Comparison of ENCODE assay signal across 24 mouse cellular contexts in the genomic region with DNA sequence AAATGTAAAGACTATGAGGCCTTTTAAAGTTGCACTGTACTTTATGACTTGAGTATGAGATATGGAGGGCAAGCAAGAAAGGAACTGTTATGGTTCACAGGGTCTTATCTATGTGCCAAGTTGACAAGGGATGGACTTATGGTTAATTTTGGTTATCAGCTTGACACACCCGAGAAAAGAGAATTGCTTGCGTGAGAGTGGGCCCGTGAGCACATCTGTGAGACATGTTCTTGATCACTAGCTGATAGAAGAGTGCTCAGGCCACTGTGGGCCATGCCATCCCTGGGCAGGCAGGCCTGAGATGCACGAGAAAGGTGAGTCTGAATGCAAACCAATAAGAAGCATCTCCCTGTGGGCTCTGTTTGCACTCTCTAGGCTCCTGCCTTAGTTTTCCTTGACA. TPM values are rescaled to one million over a fixed set of nuclear protein-coding genes. Genes with fewer than 3 reads are reported as not detected.
DNase-seq lines count a peak whose midpoint lies in the region; ATAC-seq and TF ChIP-seq lines count a peak whose summit lies in the region.
"Had no signal": no experiment of that assay in that cellular context is flagged by ENCODE, and none has a peak within 500 bp of the region (broad histone marks: within the 10 kb centered on the region; RNA-seq: fewer than 3 reads in every experiment).

No protein-coding gene starts in this region.

- 82% methylated on average over 4 of the region's 4 CpGs for WGBS in intestine, embryonic 14.5 days
- WGBS in intestine, embryonic 15.5 days, result 74% methylated on average over 4 of the region's 4 CpGs
- WGBS in liver, embryonic 14.5 days (ENCODE audit: insufficient replicate concordance), result 31% methylated on average over 4 of the region's 4 CpGs
- 84% methylated on average over 4 of the region's 4 CpGs for WGBS in kidney, adult 2 months

- no peak for TF ChIP-seq CTCF in liver, embryonic 14.5 days (IDR thresholded peaks at IDR 0.05; ENCODE audit: low read depth)
- no peak for TF ChIP-seq CTCF in layer of hippocampus, adult 2 months (conservative IDR thresholded peaks at IDR 0.05)
- no peak for TF ChIP-seq CTCF in kidney, adult 2 months (conservative IDR thresholded peaks at IDR 0.05; ENCODE audit: insufficient read depth, insufficient read length, low read depth, low read length)

- no peak overlapping the region for H3K4me3 ChIP-seq in intestine, embryonic 14.5 days (ENCODE audit: low read depth, low read length)
- H3K4me3 ChIP-seq in intestine, embryonic 15.5 days (replicated peaks), result no peak overlapping the region
- H3K4me3 ChIP-seq in liver, embryonic 14.5 days (ENCODE audit: insufficient read depth in 1 of 2, low read depth in 2 of 2, low read length in 2 of 2), result no peak overlapping the region
- H3K4me3 ChIP-seq in layer of hippocampus, adult 2 months, result no peak overlapping the region
- no peak overlapping the region for H3K4me3 ChIP-seq in kidney, adult 2 months (ENCODE audit: insufficient read depth, low read depth, low read length)
- H3K4me3 ChIP-seq: embryonic facial prominence, embryonic 15.5 days; erythroblast, embryonic 14.5 days; forebrain, embryonic 10.5 days; heart, embryonic 13.5 days; hindbrain, embryonic 15.5 days had no signal

- no peaks in the 10 kb centered on the region for H3K27me3 ChIP-seq in intestine, embryonic 14.5 days (replicated peaks; ENCODE audit: control insufficient read depth, insufficient read depth, low read length)
- H3K27me3 ChIP-seq in intestine, embryonic 15.5 days (replicated peaks), result no peaks in the 10 kb centered on the region
- H3K27me3 ChIP-seq in liver, embryonic 14.5 days (ENCODE audit: control insufficient read depth, insufficient read depth, low read length), result no peaks in the 10 kb centered on the region
- no peaks in the 10 kb centered on the region for H3K27me3 ChIP-seq in kidney, adult 2 months (replicated peaks; ENCODE audit: control insufficient read depth, insufficient read depth, low read length)
- H3K27me3 ChIP-seq: embryonic facial prominence, embryonic 15.5 days; heart, embryonic 13.5 days; hindbrain, embryonic 15.5 days had no signal

- no peaks in the 10 kb centered on the region for H3K4me1 ChIP-seq in intestine, embryonic 14.5 days (replicated peaks; ENCODE audit: control insufficient read depth, insufficient read depth, low read length)
- no peaks in the 10 kb centered on the region for H3K4me1 ChIP-seq in intestine, embryonic 15.5 days (replicated peaks)
- H3K4me1 ChIP-seq in liver, embryonic 14.5 days (replicated peaks; ENCODE audit: control insufficient read depth in 2 of 2, insufficient read depth in 2 of 2, low read length in 1 of 2), result peaks cover 7 to 9% of the 10 kb centered on the region in 2 experiments
- H3K4me1 ChIP-seq in kidney, adult 2 months (ENCODE audit: control insufficient read depth, insufficient read depth, low read length), result no peaks in the 10 kb centered on the region
- H3K4me1 ChIP-seq: embryonic facial prominence, embryonic 15.5 days; forebrain, embryonic 10.5 days; heart, embryonic 13.5 days; hindbrain, embryonic 15.5 days had no signal

- no peak for TF ChIP-seq POLR2A in kidney, adult 2 months (IDR thresholded peaks at IDR 0.05; ENCODE audit: low read depth, low read length)

- H3K36me3 ChIP-seq in intestine, embryonic 14.5 days (ENCODE audit: control insufficient read depth, insufficient read depth, low read length), result no peaks in the 10 kb centered on the region
- H3K36me3 ChIP-seq in intestine, embryonic 15.5 days, result no peaks in the 10 kb centered on the region
- H3K36me3 ChIP-seq in liver, embryonic 14.5 days (replicated peaks; ENCODE audit: control insufficient read depth, insufficient read depth, low read depth), result no peaks in the 10 kb centered on the region
- no peaks in the 10 kb centered on the region for H3K36me3 ChIP-seq in kidney, adult 2 months (ENCODE audit: control insufficient read depth, insufficient read depth, low read length)
- H3K36me3 ChIP-seq: embryonic facial prominence, embryonic 15.5 days; forebrain, embryonic 10.5 days; heart, embryonic 13.5 days; hindbrain, embryonic 15.5 days had no signal

- no peaks in the 10 kb centered on the region for H3K9me3 ChIP-seq in intestine, embryonic 14.5 days (ENCODE audit: control insufficient read depth, low read length)
- H3K9me3 ChIP-seq in intestine, embryonic 15.5 days, result no peaks in the 10 kb centered on the region
- no peaks in the 10 kb centered on the region for H3K9me3 ChIP-seq in liver, embryonic 14.5 days (ENCODE audit: control insufficient read depth, low read length)
- H3K9me3 ChIP-seq: embryonic facial prominence, embryonic 15.5 days; forebrain, embryonic 10.5 days; heart, embryonic 13.5 days; hindbrain, embryonic 15.5 days had no signal

- peak; percentile 51; the same call in 1 of the 2 replicates for TF ChIP-seq EP300 in liver, embryonic 14.5 days (IDR thresholded peaks at IDR 0.05; ENCODE audit: low read depth)

- no peak overlapping the region for H3K9ac ChIP-seq in intestine, embryonic 14.5 days (ENCODE audit: low read length)
- H3K9ac ChIP-seq in intestine, embryonic 15.5 days, result no peak overlapping the region
- no peak overlapping the region for H3K9ac ChIP-seq in liver, embryonic 14.5 days (replicated peaks)
- H3K9ac ChIP-seq: embryonic facial prominence, embryonic 15.5 days; heart, embryonic 13.5 days; hindbrain, embryonic 15.5 days had no signal

- no peak for ATAC-seq in intestine, embryonic 14.5 days (replicated peaks; ENCODE audit: low FRiP score, low TSS enrichment, low read depth)
- ATAC-seq in intestine, embryonic 15.5 days, result no peak
- peak; percentile 70 for ATAC-seq in liver, embryonic 14.5 days (ENCODE audit: insufficient read depth)
- ATAC-seq in megakaryocyte progenitor cell, adult 5-6 weeks (replicated peaks; ENCODE audit: poor library complexity), result peak; percentile 43
- ATAC-seq: forebrain, embryonic 14.5 days had no signal

- peak; percentile 16 for DNase-seq in intestine, embryonic 14.5 days (ENCODE audit: low spot score)
- DNase-seq in MEL-GATA-1-ER (ENCODE audit: extremely low read depth, low read depth), result peak; percentile 26
- DNase-seq in liver, embryonic 14.5 days (ENCODE audit: low read depth in 3 of 3, low spot score in 3 of 3), result no peak
- DNase-seq in layer of hippocampus, adult 2 months (ENCODE audit: low spot score in 2 of 2), result no peak
- no peak for DNase-seq in kidney, postnatal 36 days
- DNase-seq in kidney, adult 2 months, result no peak
- DNase-seq: adrenal gland, adult 8-10 months; cerebellum, adult 11 months had no signal

- H3K4me2 ChIP-seq in intestine, embryonic 14.5 days (ENCODE audit: low read length), result no peak overlapping the region
- H3K4me2 ChIP-seq in intestine, embryonic 15.5 days (replicated peaks), result no peak overlapping the region
- H3K4me2 ChIP-seq in liver, embryonic 14.5 days (ENCODE audit: low read depth), result no peak overlapping the region
- H3K4me2 ChIP-seq: embryonic facial prominence, embryonic 15.5 days; heart, embryonic 13.5 days; hindbrain, embryonic 15.5 days had no signal

- H3K27ac ChIP-seq in intestine, embryonic 14.5 days (ENCODE audit: low read depth), result no peak overlapping the region
- H3K27ac ChIP-seq in intestine, embryonic 15.5 days, result no peak overlapping the region
- H3K27ac ChIP-seq in liver, embryonic 14.5 days, result no peak overlapping the region
- H3K27ac ChIP-seq in layer of hippocampus, adult 2 months, result no peak overlapping the region
- H3K27ac ChIP-seq in kidney, adult 2 months (ENCODE audit: insufficient read depth, low read depth, low read length), result no peak overlapping the region
- H3K27ac ChIP-seq: embryonic facial prominence, embryonic 15.5 days; forebrain, embryonic 10.5 days; heart, embryonic 13.5 days; hindbrain, embryonic 15.5 days had no signal

RNA-seq across cellular contexts. Expression of gene Gm32742, which starts 27.9 kb away (rescaled TPM):
- 0.01 TPM in 1 of 2 replicates, not detected in the other for polyA plus RNA-seq in intestine, embryonic 14.5 days (2014; fragmentation: Nextera tagmentation; extraction: Ambion mirVana)
- 0.01 TPM in 1 of 2 replicates, not detected in the other for polyA plus RNA-seq in intestine, embryonic 15.5 days (2015; fragmentation: Nextera tagmentation; extraction: Ambion mirVana)
- 0.01 and 0.02 TPM in 2 replicates for polyA plus RNA-seq in liver, embryonic 14.5 days (2012; rRNA removed)
- 0.01 TPM in 1 of 2 replicates, not detected in the other for polyA plus RNA-seq in liver, embryonic 14.5 days (2014; fragmentation: Nextera tagmentation; extraction: Ambion mirVana)
- 0.10 and 0.22 TPM in 2 replicates for total RNA-seq in megakaryocyte progenitor cell, adult 5-6 weeks (2015)
- total RNA-seq in megakaryocyte progenitor cell, adult 5-6 weeks (2017), result 0.14 TPM in 1 of 2 replicates, not detected in the other
- total RNA-seq in layer of hippocampus, adult 2 months (2021), result not detected
- 0.02 TPM in 1 of 2 replicates, not detected in the other for polyA plus RNA-seq in kidney, adult 2 months (2012; rRNA removed)
- total RNA-seq: adrenal gland, adult 8-10 months; adrenal gland, postnatal 36 days; gastrocnemius, adult 8-10 months; gastrocnemius, postnatal 4 days; heart, postnatal 36 days had no signal
- polyA plus RNA-seq: embryonic facial prominence, embryonic 11.5 days; erythroblast, embryonic 14.5 days; forebrain, embryonic 10.5 days; forebrain, embryonic 14.5 days; heart, postnatal 0 days; hindbrain, embryonic 11.5 days; hindbrain, embryonic 15.5 days had no signal

RNA-seq across cellular contexts. Expression of gene 4833427G06Rik, which starts 35.6 kb away (rescaled TPM):
- not detected in 2 replicates for polyA plus RNA-seq in intestine, embryonic 14.5 days (2014; fragmentation: Nextera tagmentation; extraction: Ambion mirVana)
- polyA plus RNA-seq in intestine, embryonic 15.5 days (2015; fragmentation: Nextera tagmentation; extraction: Ambion mirVana), result not detected in 2 replicates
- not detected in 2 replicates for polyA plus RNA-seq in liver, embryonic 14.5 days (2012; rRNA removed)
- not detected in 2 replicates for polyA plus RNA-seq in liver, embryonic 14.5 days (2014; fragmentation: Nextera tagmentation; extraction: Ambion mirVana)
- total RNA-seq in megakaryocyte progenitor cell, adult 5-6 weeks (2015), result not detected in 2 replicates
- total RNA-seq in megakaryocyte progenitor cell, adult 5-6 weeks (2017), result not detected in 2 replicates
- not detected for total RNA-seq in layer of hippocampus, adult 2 months (2021)
- not detected in 2 replicates for polyA plus RNA-seq in kidney, adult 2 months (2012; rRNA removed)
- total RNA-seq: common myeloid progenitor, adult 5-6 weeks; gastrocnemius, adult 8-10 months; gastrocnemius, postnatal 4 days; heart, postnatal 36 days had no signal
- polyA plus RNA-seq: embryonic facial prominence, embryonic 11.5 days; erythroblast, embryonic 14.5 days; forebrain, embryonic 10.5 days; heart, embryonic 13.5 days; heart, postnatal 0 days had no signal

Comparison
In these comparisons a context has a peak if more than half of its experiments do, and no peak if none do; other contexts are left out.
1. ATAC-seq: peak in liver, embryonic 14.5 days (single experiment) and megakaryocyte progenitor cell, adult 5-6 weeks (single experiment); none in intestine, embryonic 14.5 days (single experiment) and intestine, embryonic 15.5 days (single experiment).
2. DNase-seq: peak in intestine, embryonic 14.5 days (single experiment) and MEL-GATA-1-ER (single experiment); none in liver, embryonic 14.5 days (0 of 3), layer of hippocampus, adult 2 months (0 of 2), kidney, postnatal 36 days (0 of 2) and kidney, adult 2 months (single experiment).